Mouse (Mus musculus): ENCODE measurements around the gene Spata32. TPM values are rescaled to one million over a fixed set of nuclear protein-coding genes. Genes with fewer than 3 reads are reported as not detected.
A peak's percentile ranks its signal among the peaks of the same experiment; 100 is the strongest.

Gene Spata32
- total and polyA plus RNA-seq, 2 experiments, result not detected

- H3K27me3 ChIP-seq (ENCODE audit: control insufficient read depth, insufficient read depth, low read length), result peaks cover 3% of the 10 kb centered on the region; the same call in 1 of the 2 replicates
- DNase-seq (ENCODE audit: extremely low read depth, low read depth, low spot score), result no peak
- no peak overlapping the region for H3K9ac ChIP-seq (ENCODE audit: low read depth, low read length)
- H3K4me3 ChIP-seq (ENCODE audit: insufficient read depth, low read depth, low read length), result no peak overlapping the region
- H3K27ac ChIP-seq (replicated peaks; ENCODE audit: insufficient read depth, low read depth, low read length), result no peak overlapping the region
- H3K36me3 ChIP-seq (ENCODE audit: control insufficient read depth, insufficient read depth, low read length), result no peaks in the 10 kb centered on the region
- no peak for TF ChIP-seq POLR2A (IDR thresholded peaks at IDR 0.05; ENCODE audit: extremely low read depth, insufficient read depth, low read length)
- no peak for TF ChIP-seq CTCF (IDR thresholded peaks at IDR 0.05; ENCODE audit: low read depth, low read length)
- 46% methylated on average over 5 of the region's 5 CpGs for WGBS
- no peaks in the 10 kb centered on the region for H3K79me2 ChIP-seq (ENCODE audit: control insufficient read depth, insufficient read depth, low read length)
- no peaks in the 10 kb centered on the region for H3K4me1 ChIP-seq (ENCODE audit: control insufficient read depth, insufficient read depth, low read length)
Observed at GRCm38 (mm10) chr11:103174411-103174832, 43.8 kb downstream of the Spata32 start.

- no peaks in the 10 kb centered on the region for H3K79me2 ChIP-seq (ENCODE audit: control insufficient read depth, insufficient read depth, low read length)
- TF ChIP-seq CTCF (IDR thresholded peaks at IDR 0.05; ENCODE audit: low read depth, low read length), result no peak
- TF ChIP-seq POLR2A (IDR thresholded peaks at IDR 0.05; ENCODE audit: extremely low read depth, insufficient read depth, low read length), result no peak
- H3K36me3 ChIP-seq (ENCODE audit: control insufficient read depth, insufficient read depth, low read length), result no peaks in the 10 kb centered on the region
- no peak for DNase-seq (ENCODE audit: extremely low read depth, low read depth, low spot score)
- no peak overlapping the region for H3K9ac ChIP-seq (ENCODE audit: low read depth, low read length)
- no peak overlapping the region for H3K27ac ChIP-seq (replicated peaks; ENCODE audit: insufficient read depth, low read depth, low read length)
- peaks cover 3% of the 10 kb centered on the region; the same call in 1 of the 2 replicates for H3K27me3 ChIP-seq (ENCODE audit: control insufficient read depth, insufficient read depth, low read length)
- no peak overlapping the region for H3K4me3 ChIP-seq (ENCODE audit: insufficient read depth, low read depth, low read length)
- WGBS, result 93% methylated on average over 11 of the region's 11 CpGs
- no peaks in the 10 kb centered on the region for H3K4me1 ChIP-seq (ENCODE audit: control insufficient read depth, insufficient read depth, low read length)
Observed at GRCm38 (mm10) chr11:103173771-103174344, 44.4 kb downstream of the Spata32 start.

GRCm38 (mm10) chr11:103173041-103173770, 45.0 kb downstream of the Spata32 start:
- 91% methylated on average over 7 of the region's 7 CpGs for WGBS
- no peak for DNase-seq (ENCODE audit: extremely low read depth, low read depth, low spot score)
- Histone ChIP-seq H3K4me1 (ENCODE audit: control insufficient read depth, insufficient read depth, low read length) (no peaks in the 10 kb centered on the region), H3K9ac (ENCODE audit: low read depth, low read length) (no peak overlapping the region), H3K79me2 (ENCODE audit: control insufficient read depth, insufficient read depth, low read length) (no peaks in the 10 kb centered on the region), H3K27ac (replicated peaks; ENCODE audit: insufficient read depth, low read depth, low read length) (no peak overlapping the region), H3K27me3 (ENCODE audit: control insufficient read depth, insufficient read depth, low read length) (peaks cover 3% of the 10 kb centered on the region; the same call in 1 of the 2 replicates), H3K36me3 (ENCODE audit: control insufficient read depth, insufficient read depth, low read length) (no peaks in the 10 kb centered on the region), H3K4me3 (ENCODE audit: insufficient read depth, low read depth, low read length) (no peak overlapping the region)
- TF ChIP-seq CTCF (IDR thresholded peaks at IDR 0.05; ENCODE audit: low read depth, low read length) (no peak), POLR2A (IDR thresholded peaks at IDR 0.05; ENCODE audit: extremely low read depth, insufficient read depth, low read length) (no peak)

- no peak for DNase-seq (ENCODE audit: extremely low read depth, low read depth, low spot score)
- TF ChIP-seq POLR2A (IDR thresholded peaks at IDR 0.05; ENCODE audit: extremely low read depth, insufficient read depth, low read length), result no peak
- TF ChIP-seq CTCF (IDR thresholded peaks at IDR 0.05; ENCODE audit: low read depth, low read length), result no peak
- WGBS, result 76% methylated on average over 6 of the region's 6 CpGs
- Histone ChIP-seq H3K9ac (ENCODE audit: low read depth, low read length) (no peak overlapping the region), H3K79me2 (ENCODE audit: control insufficient read depth, insufficient read depth, low read length) (no peaks in the 10 kb centered on the region), H3K27me3 (ENCODE audit: control insufficient read depth, insufficient read depth, low read length) (peaks cover 3% of the 10 kb centered on the region; the same call in 1 of the 2 replicates), H3K27ac (replicated peaks; ENCODE audit: insufficient read depth, low read depth, low read length) (no peak overlapping the region), H3K36me3 (ENCODE audit: control insufficient read depth, insufficient read depth, low read length) (no peaks in the 10 kb centered on the region), H3K4me1 (ENCODE audit: control insufficient read depth, insufficient read depth, low read length) (no peaks in the 10 kb centered on the region), H3K4me3 (ENCODE audit: insufficient read depth, low read depth, low read length) (no peak overlapping the region)
Observed at GRCm38 (mm10) chr11:103172392-103173040, 45.7 kb downstream of the Spata32 start.

GRCm38 (mm10) chr11:103171703-103172391, 46.4 kb downstream of the Spata32 start:
- no peak overlapping the region; the same call in 1 of the 2 replicates for H3K9ac ChIP-seq (ENCODE audit: low read depth, low read length)

More at GRCm38 (mm10) chr11:103171703-103172391, 46.4 kb downstream of the Spata32 start:
- Histone ChIP-seq H3K79me2 (ENCODE audit: control insufficient read depth, insufficient read depth, low read length) (no peaks in the 10 kb centered on the region), H3K27me3 (ENCODE audit: control insufficient read depth, insufficient read depth, low read length) (peaks cover 3% of the 10 kb centered on the region; the same call in 1 of the 2 replicates), H3K27ac (replicated peaks; ENCODE audit: insufficient read depth, low read depth, low read length) (no peak overlapping the region), H3K4me3 (ENCODE audit: insufficient read depth, low read depth, low read length) (peak overlapping the region; percentile 26), H3K4me1 (ENCODE audit: control insufficient read depth, insufficient read depth, low read length) (no peaks in the 10 kb centered on the region), H3K36me3 (ENCODE audit: control insufficient read depth, insufficient read depth, low read length) (no peaks in the 10 kb centered on the region)
- 41% methylated on average over 9 of the region's 9 CpGs for WGBS
- no peak for DNase-seq (ENCODE audit: extremely low read depth, low read depth, low spot score)
- TF ChIP-seq POLR2A (IDR thresholded peaks at IDR 0.05; ENCODE audit: extremely low read depth, insufficient read depth, low read length) (no peak), CTCF (IDR thresholded peaks at IDR 0.05; ENCODE audit: low read depth, low read length) (no peak)

Measured in liver, adult 2 months (tissue).